Mouse (Mus musculus): ENCODE results near the gene Chst2. TPM values are rescaled to one million over a fixed set of nuclear protein-coding genes. Genes with fewer than 3 reads are reported as not detected.

The Chst2 gene
- 17.5 and 17.9 TPM in 2 replicates for polyA plus RNA-seq (2014; fragmentation: Nextera tagmentation; extraction: Ambion mirVana)

GRCm38 (mm10) chr9:95406571-95407561, at the start of gene Chst2:
Gene Chst2, minus strand, starts transcription at chr9:95406722.
- ATAC-seq (ENCODE audit: low FRiP score, low TSS enrichment) (peak; percentile 92), DNase-seq (peak; percentile 92)
- no peaks in the 10 kb centered on the region for H3K36me3 ChIP-seq (ENCODE audit: control insufficient read depth, insufficient read depth, low read length)
- H3K27ac ChIP-seq (replicated peaks; ENCODE audit: low read depth, low read length) = peak within 1 kb of the TSS; percentile 80
- H3K4me1 ChIP-seq (ENCODE audit: control insufficient read depth, insufficient read depth, low read length) = peaks cover 9% of the 10 kb centered on the region; the same call in 1 of the 2 replicates
- peak within 1 kb of the TSS; percentile 96 for H3K4me2 ChIP-seq (ENCODE audit: low read length)
- H3K9me3 ChIP-seq (ENCODE audit: control insufficient read depth, low read length) = no peaks in the 10 kb centered on the region
- peak within 1 kb of the TSS; percentile 82 for H3K9ac ChIP-seq (replicated peaks; ENCODE audit: low read length)
- no peaks in the 10 kb centered on the region; the same call in 1 of the 2 replicates for H3K27me3 ChIP-seq (ENCODE audit: control insufficient read depth, insufficient read depth, low read length)
- H3K4me3 ChIP-seq (replicated peaks; ENCODE audit: low read depth, low read length) = peak within 1 kb of the TSS; percentile 66
- under 1% methylated on average over 101 of the region's 102 CpGs for WGBS

GRCm38 (mm10) chr9:95451931-95452330, 45.4 kb upstream of the Chst2 start:
- ATAC-seq (ENCODE audit: low FRiP score, low TSS enrichment) (no peak), DNase-seq (peak; percentile 18)
- WGBS = 55% methylated on average over 3 of the region's 3 CpGs
- Histone ChIP-seq H3K4me1 (ENCODE audit: control insufficient read depth, insufficient read depth, low read length) (no peaks in the 10 kb centered on the region), H3K9ac (replicated peaks; ENCODE audit: low read length) (no peak overlapping the region), H3K4me3 (replicated peaks; ENCODE audit: low read depth, low read length) (no peak overlapping the region), H3K36me3 (ENCODE audit: control insufficient read depth, insufficient read depth, low read length) (0 out of 2 replicates have a peak, but pooled peaks cover 4% of the 10 kb centered on the region), H3K4me2 (ENCODE audit: low read length) (no peak overlapping the region), H3K27ac (replicated peaks; ENCODE audit: low read depth, low read length) (no peak overlapping the region), H3K27me3 (ENCODE audit: control insufficient read depth, insufficient read depth, low read length) (no peaks in the 10 kb centered on the region), H3K9me3 (ENCODE audit: control insufficient read depth, low read length) (no peaks in the 10 kb centered on the region)

GRCm38 (mm10) chr9:95450586-95450985, 44.1 kb upstream of the Chst2 start:
- no peaks in the 10 kb centered on the region for H3K4me1 ChIP-seq (ENCODE audit: control insufficient read depth, insufficient read depth, low read length)
- H3K27me3 ChIP-seq (ENCODE audit: control insufficient read depth, insufficient read depth, low read length) = no peaks in the 10 kb centered on the region
- no peak for DNase-seq
- H3K36me3 ChIP-seq (ENCODE audit: control insufficient read depth, insufficient read depth, low read length) = no peaks in the 10 kb centered on the region
- ATAC-seq (ENCODE audit: low FRiP score, low TSS enrichment) = no peak
- no peak overlapping the region for H3K27ac ChIP-seq (replicated peaks; ENCODE audit: low read depth, low read length)
- no peak overlapping the region for H3K4me3 ChIP-seq (replicated peaks; ENCODE audit: low read depth, low read length)
- H3K9ac ChIP-seq (replicated peaks; ENCODE audit: low read length) = no peak overlapping the region
- no peak overlapping the region for H3K4me2 ChIP-seq (ENCODE audit: low read length)
- WGBS = 98% methylated on average over 8 of the region's 8 CpGs
- no peaks in the 10 kb centered on the region for H3K9me3 ChIP-seq (ENCODE audit: control insufficient read depth, low read length)

GRCm38 (mm10) chr9:95442321-95442731, 35.8 kb upstream of the Chst2 start:
- 0 out of 2 replicates have a peak overlapping the region, but pooled peaks have one; percentile 26 for H3K9ac ChIP-seq (replicated peaks; ENCODE audit: low read length)
- DNase-seq (peak; percentile 83), ATAC-seq (ENCODE audit: low FRiP score, low TSS enrichment) (peak; percentile 43)
- peak overlapping the region; percentile 41 for H3K27ac ChIP-seq (replicated peaks; ENCODE audit: low read depth, low read length)
- H3K4me3 ChIP-seq (replicated peaks; ENCODE audit: low read depth, low read length) = 0 out of 2 replicates have a peak overlapping the region, but pooled peaks have one; percentile 19
- no peaks in the 10 kb centered on the region for H3K36me3 ChIP-seq (ENCODE audit: control insufficient read depth, insufficient read depth, low read length)
- no peaks in the 10 kb centered on the region for H3K9me3 ChIP-seq (ENCODE audit: control insufficient read depth, low read length)
- H3K4me2 ChIP-seq (ENCODE audit: low read length) = peak overlapping the region; percentile 55
- H3K27me3 ChIP-seq (ENCODE audit: control insufficient read depth, insufficient read depth, low read length) = no peaks in the 10 kb centered on the region
- 7% methylated on average over 13 of the region's 13 CpGs for WGBS
- peaks cover 14% of the 10 kb centered on the region; the same call in 1 of the 2 replicates for H3K4me1 ChIP-seq (ENCODE audit: control insufficient read depth, insufficient read depth, low read length)

- H3K4me2 ChIP-seq (ENCODE audit: low read length) = no peak overlapping the region
- WGBS = 82% methylated on average over 9 of the region's 9 CpGs
These were observed 31.4 kb upstream of the Chst2 start for GRCm38 (mm10) chr9:95437883-95438282.

GRCm38 (mm10) chr9:95436294-95436613, 29.7 kb upstream of the Chst2 start:
- WGBS = 86% methylated on average over 4 of the region's 4 CpGs
- H3K9me3 ChIP-seq (ENCODE audit: control insufficient read depth, low read length) = no peaks in the 10 kb centered on the region

More at GRCm38 (mm10) chr9:95437883-95438282, 31.4 kb upstream of the Chst2 start:
- Histone ChIP-seq H3K36me3 (ENCODE audit: control insufficient read depth, insufficient read depth, low read length) (no peaks in the 10 kb centered on the region), H3K4me3 (replicated peaks; ENCODE audit: low read depth, low read length) (no peak overlapping the region), H3K27me3 (ENCODE audit: control insufficient read depth, insufficient read depth, low read length) (no peaks in the 10 kb centered on the region), H3K9me3 (ENCODE audit: control insufficient read depth, low read length) (no peaks in the 10 kb centered on the region), H3K4me1 (ENCODE audit: control insufficient read depth, insufficient read depth, low read length) (peaks cover 12% of the 10 kb centered on the region; the same call in 1 of the 2 replicates), H3K9ac (replicated peaks; ENCODE audit: low read length) (no peak overlapping the region), H3K27ac (replicated peaks; ENCODE audit: low read depth, low read length) (no peak overlapping the region)
- no peak for ATAC-seq (ENCODE audit: low FRiP score, low TSS enrichment)
- no peak for DNase-seq

GRCm38 (mm10) chr9:95435506-95436293, 29.2 kb upstream of the Chst2 start:
- no peak overlapping the region for H3K4me3 ChIP-seq (replicated peaks; ENCODE audit: low read depth, low read length)
- DNase-seq (peak; percentile 15), ATAC-seq (ENCODE audit: low FRiP score, low TSS enrichment) (no peak)
- no peaks in the 10 kb centered on the region for H3K9me3 ChIP-seq (ENCODE audit: control insufficient read depth, low read length)
- H3K4me2 ChIP-seq (ENCODE audit: low read length) = no peak overlapping the region
- H3K4me1 ChIP-seq (ENCODE audit: control insufficient read depth, insufficient read depth, low read length) = no peaks in the 10 kb centered on the region
- no peak overlapping the region for H3K9ac ChIP-seq (replicated peaks; ENCODE audit: low read length)
- no peaks in the 10 kb centered on the region for H3K27me3 ChIP-seq (ENCODE audit: control insufficient read depth, insufficient read depth, low read length)
- H3K36me3 ChIP-seq (ENCODE audit: control insufficient read depth, insufficient read depth, low read length) = no peaks in the 10 kb centered on the region
- H3K27ac ChIP-seq (replicated peaks; ENCODE audit: low read depth, low read length) = no peak overlapping the region
- 77% methylated on average over 20 of the region's 20 CpGs for WGBS

More at GRCm38 (mm10) chr9:95436294-95436613, 29.7 kb upstream of the Chst2 start:
- no peak overlapping the region for H3K4me2 ChIP-seq (ENCODE audit: low read length)
- no peaks in the 10 kb centered on the region for H3K27me3 ChIP-seq (ENCODE audit: control insufficient read depth, insufficient read depth, low read length)
- H3K27ac ChIP-seq (replicated peaks; ENCODE audit: low read depth, low read length) = no peak overlapping the region
- H3K4me1 ChIP-seq (ENCODE audit: control insufficient read depth, insufficient read depth, low read length) = no peaks in the 10 kb centered on the region
- no peak overlapping the region for H3K9ac ChIP-seq (replicated peaks; ENCODE audit: low read length)
- ATAC-seq (ENCODE audit: low FRiP score, low TSS enrichment) = no peak
- DNase-seq = no peak
- H3K4me3 ChIP-seq (replicated peaks; ENCODE audit: low read depth, low read length) = no peak overlapping the region
- H3K36me3 ChIP-seq (ENCODE audit: control insufficient read depth, insufficient read depth, low read length) = no peaks in the 10 kb centered on the region

- no peak for DNase-seq
- H3K27ac ChIP-seq (replicated peaks; ENCODE audit: low read depth, low read length) = no peak overlapping the region
- no peak for ATAC-seq (ENCODE audit: low FRiP score, low TSS enrichment)
- 84% methylated on average over 4 of the region's 4 CpGs for WGBS
- no peak overlapping the region for H3K4me3 ChIP-seq (replicated peaks; ENCODE audit: low read depth, low read length)
- no peak overlapping the region for H3K9ac ChIP-seq (replicated peaks; ENCODE audit: low read length)
- no peaks in the 10 kb centered on the region for H3K9me3 ChIP-seq (ENCODE audit: control insufficient read depth, low read length)
- no peaks in the 10 kb centered on the region for H3K36me3 ChIP-seq (ENCODE audit: control insufficient read depth, insufficient read depth, low read length)
- no peak overlapping the region for H3K4me2 ChIP-seq (ENCODE audit: low read length)
- H3K4me1 ChIP-seq (ENCODE audit: control insufficient read depth, insufficient read depth, low read length) = no peaks in the 10 kb centered on the region
- no peaks in the 10 kb centered on the region for H3K27me3 ChIP-seq (ENCODE audit: control insufficient read depth, insufficient read depth, low read length)
These were observed 21.8 kb upstream of the Chst2 start for GRCm38 (mm10) chr9:95428277-95428676.

Measured in midbrain, embryonic 14.5 days (tissue).